Mouse (Mus musculus) testis, adult 2 months (tissue): Measurements from ENCODE around the gene Fitm1. TPM values are rescaled to one million over a fixed set of nuclear protein-coding genes. Genes with fewer than 3 reads are reported as not detected.

Experiments
- H3K27ac ChIP-seq: fragments of 200-500 bp; 2 replicates; pipeline ENCODE4 v1.5.1; 2012; ENCODE audit warnings: low read depth, low read length; ENCODE audit not compliant: control insufficient read depth, insufficient read depth
- H3K27me3 ChIP-seq: fragments of 200-500 bp; 2 replicates; pipeline ENCODE4 v1.6.1; 2012; ENCODE audit warnings: mild to moderate bottlenecking, low read length, moderate library complexity; ENCODE audit not compliant: control insufficient read depth, insufficient read depth
- H3K36me3 ChIP-seq: fragments of 200-500 bp; 2 replicates; pipeline ENCODE4 v1.6.1; 2012; ENCODE audit warnings: mild to moderate bottlenecking, low read length; ENCODE audit not compliant: control insufficient read depth, insufficient read depth
- H3K4me1 ChIP-seq: fragments of 200-500 bp; 2 replicates; pipeline ENCODE4 v1.6.1; 2012; ENCODE audit warnings: low read length; ENCODE audit not compliant: control insufficient read depth, insufficient read depth
- H3K4me3 ChIP-seq: fragments of 200-500 bp; 2 replicates; pipeline ENCODE4 v1.5.1; 2012; ENCODE audit warnings: low read depth, mild to moderate bottlenecking, low read length, moderate library complexity, mixed read lengths; ENCODE audit not compliant: control insufficient read depth
- CTCF ChIP-seq: fragments of 200-500 bp; IDR thresholded peaks from 2 replicates; pipeline ENCODE4 v1.5.1; 2012; ENCODE audit warnings: low read depth, mild to moderate bottlenecking, inconsistent platforms, low read length, moderate library complexity; ENCODE audit not compliant: control insufficient read depth, insufficient read depth, insufficient replicate concordance
- POLR2A ChIP-seq: fragments of 200-500 bp; IDR thresholded peaks from 2 replicates; pipeline ENCODE4 v1.6.1; 2012; ENCODE audit warnings: low read depth, mild to moderate bottlenecking, inconsistent platforms, low read length, moderate library complexity; ENCODE audit not compliant: control insufficient read depth
- polyA plus RNA-seq: library from polyadenylated mRNA; depleted of rRNA; stranded (reverse); fragments of >200 nt; gene quantifications from 2 replicates; pipeline ENCODE4 v1.2.3, GENCODE M21; 2012

Gene Fitm1
- polyA plus RNA-seq, 1 experiment: 40.2 TPM

DNA sequence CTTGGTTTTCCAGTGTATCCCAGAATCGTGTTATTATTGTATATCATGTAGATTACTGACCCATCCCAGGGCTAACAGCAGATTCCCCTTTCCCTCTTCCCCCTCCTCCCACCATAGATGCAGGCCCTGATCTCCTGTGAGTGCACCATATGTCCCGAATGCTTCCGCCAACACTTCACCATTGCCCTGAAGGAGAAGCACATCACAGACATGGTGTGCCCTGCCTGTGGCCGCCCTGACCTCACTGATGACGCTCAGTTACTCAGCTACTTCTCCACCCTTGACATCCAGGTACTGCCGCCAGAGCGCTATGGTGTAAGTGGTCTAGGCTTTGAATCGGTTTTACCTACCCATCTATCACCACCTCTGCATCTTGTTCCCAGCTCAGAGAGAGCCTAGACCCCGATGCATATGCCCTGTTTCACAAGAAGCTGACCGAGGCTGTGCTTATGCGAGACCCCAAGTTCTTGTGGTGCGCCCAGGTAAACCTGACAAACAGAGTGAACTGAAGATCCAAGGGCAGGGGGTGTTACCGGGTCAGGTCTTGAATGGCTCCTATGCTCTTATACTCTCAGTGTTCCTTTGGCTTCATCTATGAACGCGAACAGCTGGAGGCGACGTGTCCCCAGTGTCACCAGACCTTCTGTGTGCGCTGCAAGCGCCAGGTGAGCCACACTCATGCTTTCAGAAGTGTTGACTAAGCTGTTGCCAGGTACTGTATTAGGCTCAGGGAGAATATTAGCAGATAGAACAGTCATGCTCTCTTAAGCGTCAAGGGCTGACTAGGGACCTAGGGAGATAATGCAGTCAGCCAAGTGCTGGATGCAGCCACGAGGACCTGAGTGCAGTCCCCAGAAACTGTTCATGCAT lies 23.3 kb downstream of the Fitm1 start:
- Histone ChIP-seq H3K36me3 (no peaks in the 10 kb centered on the region), H3K27me3 (no peaks in the 10 kb centered on the region), H3K27ac (no peak overlapping the region), H3K4me1 (peaks cover 6% of the 10 kb centered on the region), H3K4me3 (no peak overlapping the region)
- TF ChIP-seq CTCF: no peak
- TF ChIP-seq POLR2A: no peak

DNA sequence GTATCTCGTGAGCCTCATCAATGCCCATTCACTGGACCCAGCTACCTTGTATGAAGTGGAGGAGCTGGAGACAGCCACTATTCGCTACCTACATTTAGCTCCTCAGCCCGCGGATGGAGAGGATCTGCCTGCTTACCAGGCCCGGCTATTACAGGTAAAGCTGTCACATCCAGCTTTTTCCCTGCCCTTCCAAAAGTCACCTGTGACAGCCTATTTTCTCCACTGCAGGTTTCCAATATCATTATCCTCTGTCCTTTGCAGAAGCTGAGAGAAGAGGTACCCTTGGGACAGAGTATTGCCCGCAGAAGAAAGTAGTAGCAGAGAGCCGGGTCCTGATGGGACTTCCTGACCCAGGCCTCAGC lies 27.8 kb downstream of the Fitm1 start, which contains the start of gene Irf9:
Irf9 (plus strand) TSS at position 301 of the 362 bp plus-strand sequence.
- Histone ChIP-seq H3K27ac (peak within 1 kb of the TSS; percentile 86), H3K36me3 (no peaks in the 10 kb centered on the region), H3K4me3 (peak within 1 kb of the TSS; percentile 75), H3K4me1 (no peaks in the 10 kb centered on the region; the same call in 1 of the 2 replicates), H3K27me3 (no peaks in the 10 kb centered on the region)
- TF ChIP-seq POLR2A: no peak
- no peak for TF ChIP-seq CTCF

- peak overlapping the region; percentile 75 for H3K4me3 ChIP-seq
- H3K27ac ChIP-seq: peak overlapping the region; percentile 86
- no peaks in the 10 kb centered on the region for H3K27me3 ChIP-seq
- H3K4me1 ChIP-seq: no peaks in the 10 kb centered on the region; the same call in 1 of the 2 replicates
- no peaks in the 10 kb centered on the region for H3K36me3 ChIP-seq
- no peak for TF ChIP-seq POLR2A
- peak; percentile 76; the same call in 1 of the 2 replicates for TF ChIP-seq CTCF
Measured at GRCm38 (mm10) chr14:55603633-55604576, 28.5 kb downstream of the Fitm1 start.

GRCm38 (mm10) chr14:55604823-55605222 lies 29.4 kb downstream of the Fitm1 start:
- H3K27ac ChIP-seq: no peak overlapping the region
- TF ChIP-seq POLR2A: no peak
- no peak for TF ChIP-seq CTCF
- no peak overlapping the region for H3K4me3 ChIP-seq
- no peaks in the 10 kb centered on the region; the same call in 1 of the 2 replicates for H3K4me1 ChIP-seq
- H3K36me3 ChIP-seq: no peaks in the 10 kb centered on the region
- H3K27me3 ChIP-seq: no peaks in the 10 kb centered on the region

GRCm38 (mm10) chr14:55605743-55606459 lies 30.5 kb downstream of the Fitm1 start:
- no peak for TF ChIP-seq POLR2A
- no peak for TF ChIP-seq CTCF
- Histone ChIP-seq H3K36me3 (no peaks in the 10 kb centered on the region), H3K27me3 (no peaks in the 10 kb centered on the region), H3K27ac (no peak overlapping the region), H3K4me1 (no peaks in the 10 kb centered on the region; the same call in 1 of the 2 replicates), H3K4me3 (no peak overlapping the region)

DNA sequence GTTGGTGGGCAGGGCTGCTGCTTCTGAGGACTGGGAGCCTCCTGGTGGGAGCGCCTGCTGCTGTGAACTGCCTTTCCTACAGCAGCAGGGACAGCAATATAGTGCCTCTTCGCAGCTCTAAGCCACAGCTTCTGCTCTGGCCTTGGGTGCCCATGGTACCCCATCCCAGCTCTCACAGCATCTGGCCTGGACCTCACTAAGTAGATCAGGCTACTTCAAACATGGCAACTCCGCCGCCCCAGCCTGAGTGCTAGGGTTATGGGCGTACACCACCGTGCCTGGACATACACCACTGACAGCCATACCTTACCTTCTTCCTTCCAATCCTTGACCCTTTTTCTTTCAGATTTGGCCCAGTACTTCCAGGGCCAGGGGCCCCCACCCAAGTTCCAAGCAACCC lies 32.9 kb downstream of the Fitm1 start:
- Histone ChIP-seq H3K36me3 (no peaks in the 10 kb centered on the region), H3K4me1 (no peaks in the 10 kb centered on the region; the same call in 1 of the 2 replicates), H3K27ac (no peak overlapping the region), H3K4me3 (no peak overlapping the region), H3K27me3 (no peaks in the 10 kb centered on the region)
- no peak for TF ChIP-seq CTCF
- TF ChIP-seq POLR2A: no peak

DNA sequence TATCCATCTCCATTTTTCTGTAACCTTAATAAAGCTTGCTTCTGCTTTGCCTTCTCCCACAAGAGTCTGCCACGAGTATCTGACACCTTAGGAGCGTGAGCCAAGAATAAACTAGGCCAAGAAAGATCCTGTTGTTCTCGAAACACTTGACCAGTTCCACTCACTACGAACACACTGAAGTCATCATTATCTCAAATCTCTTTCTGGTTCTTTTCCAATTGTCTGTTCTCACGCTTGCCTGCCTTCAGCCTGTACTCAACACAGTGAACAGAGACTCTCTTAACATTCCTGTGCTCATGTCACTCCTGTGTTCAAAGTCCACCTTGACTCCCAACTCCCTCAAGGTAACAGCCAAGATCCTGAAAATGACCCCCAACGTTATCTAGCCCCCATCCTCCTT lies 37.9 kb downstream of the Fitm1 start:
- Histone ChIP-seq H3K4me3 (no peak overlapping the region), H3K27me3 (no peaks in the 10 kb centered on the region), H3K4me1 (peaks cover 5% of the 10 kb centered on the region), H3K36me3 (no peaks in the 10 kb centered on the region), H3K27ac (peak overlapping the region; percentile 66)
- no peak for TF ChIP-seq POLR2A
